Mouse (Mus musculus) ES-E14 (cell line): ENCODE data around the gene Dlg2. TPM values are rescaled to one million over a fixed set of nuclear protein-coding genes. Genes with fewer than 3 reads are reported as not detected.

ENCODE experiments used
- DNase-seq: peaks from one replicate; pipeline ENCODE4 v3.0.0-alpha.2; 2013; ENCODE audit warnings: low read depth, low spot score
- H3K27ac ChIP-seq: 2 replicates; pipeline ENCODE4 v1.5.1; 2012; ENCODE audit warnings: low read depth, mild to moderate bottlenecking, low read length, moderate library complexity, mixed read lengths; ENCODE audit not compliant: poor library complexity, insufficient read depth, severe bottlenecking
- H3K36me3 ChIP-seq: 2 replicates; pipeline ENCODE4 v1.6.1; 2012; ENCODE audit warnings: mild to moderate bottlenecking, low read length, moderate library complexity, mixed read lengths; ENCODE audit not compliant: control insufficient read depth, poor library complexity, insufficient read depth, severe bottlenecking
- H3K4me1 ChIP-seq, 2 experiments: fragments of 150-350 bp in 1 of 2; sonication (generic) in 1 of 2; 2 replicates each; pipeline ENCODE4 v1.6.1; 2012; ENCODE audit warnings: low read length in 2 of 2, mild to moderate bottlenecking in 1 of 2, mixed read lengths in 1 of 2; ENCODE audit not compliant: control insufficient read depth in 2 of 2, insufficient read depth in 2 of 2, poor library complexity in 1 of 2
- H3K4me3 ChIP-seq, 2 experiments: fragments of 150-350 bp in 1 of 2; sonication (generic) in 1 of 2; 2 replicates each; pipeline ENCODE4 v1.5.1; 2012; ENCODE audit warnings: low read length in 2 of 2, low read depth in 1 of 2, mild to moderate bottlenecking in 1 of 2, mixed read lengths in 1 of 2; ENCODE audit not compliant: insufficient read depth in 1 of 2, poor library complexity in 1 of 2, severe bottlenecking in 1 of 2
- H3K9ac ChIP-seq: 2 replicates; pipeline ENCODE4 v1.6.1; 2012; ENCODE audit warnings: low read depth, mild to moderate bottlenecking, low read length, mixed read lengths; ENCODE audit not compliant: poor library complexity, insufficient read depth, severe bottlenecking
- H3K9me3 ChIP-seq: fragments of 150-350 bp; sonication (generic); 2 replicates; pipeline ENCODE4 v1.6.1; 2012; ENCODE audit warnings: low read depth, mild to moderate bottlenecking, low read length; ENCODE audit not compliant: control insufficient read depth, insufficient read depth
- CHD2 ChIP-seq: IDR thresholded peaks from 2 replicates; pipeline ENCODE4 v1.6.1; 2014; ENCODE audit warnings: mild to moderate bottlenecking, low read depth, low read length, inconsistent platforms
- HCFC1 ChIP-seq: IDR thresholded peaks from 2 replicates; pipeline ENCODE4 v1.6.1; 2012; ENCODE audit warnings: low read length, inconsistent platforms, borderline replicate concordance; ENCODE audit not compliant: insufficient read depth
- MAFK ChIP-seq: IDR thresholded peaks from 2 replicates; pipeline ENCODE4 v1.6.1; 2014; ENCODE audit warnings: mild to moderate bottlenecking, low read depth, low read length, inconsistent platforms; ENCODE audit not compliant: insufficient read depth
- ZC3H11A ChIP-seq: IDR thresholded peaks from 2 replicates; pipeline ENCODE4 v1.6.1; 2012; ENCODE audit warnings: low read depth, mild to moderate bottlenecking, inconsistent platforms, low read length, borderline replicate concordance
- ZNF384 ChIP-seq: IDR thresholded peaks from 2 replicates; pipeline ENCODE4 v1.6.1; 2012; ENCODE audit warnings: low read depth, low read length, inconsistent platforms
- in situ Hi-C, 2 experiments: fragments of 600-800 bp; cut with MboI; formaldehyde crosslinking; loops; one replicate each; pipeline ENCODE4 v1.15.1; 2025; ENCODE audit warnings: low sequenced_read_pairs in 2 of 2, inconsistent platforms in 1 of 2; ENCODE audit not compliant: unreplicated experiment in 2 of 2
- total RNA-seq: library from RNA; depleted of rRNA; stranded (reverse); fragments of 300-350 nt; gene quantifications from 2 replicates; pipeline ENCODE4 v1.2.3, GENCODE M21; 2012

Dlg2 gene
- total RNA-seq, 1 experiment, result 0.13 TPM

DNA sequence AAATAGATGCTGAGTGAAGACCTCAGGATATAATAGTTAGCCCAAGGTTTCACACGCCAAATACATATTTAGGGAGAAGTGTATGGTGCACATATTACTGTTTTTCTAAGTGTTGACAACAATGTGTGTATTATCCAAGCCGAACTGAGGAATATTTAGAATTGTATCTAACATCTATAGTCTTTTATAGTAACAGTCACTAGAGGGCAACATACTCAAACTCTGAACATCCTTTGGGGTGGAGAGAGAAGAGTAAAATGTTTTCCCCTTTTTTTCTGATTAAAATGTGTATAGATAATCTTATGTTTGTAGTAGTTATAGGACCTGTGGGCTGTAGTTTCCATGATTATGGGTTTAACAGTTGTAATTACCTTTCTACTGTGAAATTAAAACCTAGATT lies 1629.0 kb downstream of the Dlg2 start:
- Histone ChIP-seq H3K9me3 (no peaks in the 10 kb centered on the region), H3K9ac (no peak overlapping the region), H3K27ac (no peak overlapping the region), H3K4me1 (no peaks in the 10 kb centered on the region), H3K36me3 (no peaks in the 10 kb centered on the region), H3K4me3 (no peak overlapping the region)
- DNase-seq, result no peak
- in situ Hi-C loops, result loop anchor here (10.0 to 25.0 kb wide), 3 partner anchors 219 to 307 kb away; no protein-coding TSS in a partner anchor
- no peak for TF ChIP-seq CHD2
- no peak for TF ChIP-seq ZNF384
- no peak for TF ChIP-seq ZC3H11A
- TF ChIP-seq HCFC1, result no peak

DNA sequence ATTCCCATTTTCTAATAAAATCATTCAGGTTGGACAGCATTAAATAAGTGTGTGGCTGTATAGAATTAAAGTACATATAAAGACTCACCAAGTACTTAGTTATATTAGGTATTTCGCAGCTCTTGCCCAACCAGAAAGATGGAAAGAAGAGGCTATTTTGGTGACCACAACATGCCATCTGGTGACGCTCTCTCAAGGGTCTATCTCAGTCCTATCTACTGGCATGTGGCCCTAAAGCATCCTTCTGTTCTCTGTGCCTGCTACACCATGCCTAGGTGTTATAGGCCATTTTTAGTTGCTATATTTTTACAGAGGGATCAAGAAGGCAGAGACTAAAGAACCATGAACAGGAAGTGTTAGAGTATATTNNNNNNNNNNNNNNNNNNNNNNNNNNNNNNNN lies 1629.5 kb downstream of the Dlg2 start:
- Histone ChIP-seq H3K36me3 (no peaks in the 10 kb centered on the region), H3K9ac (no peak overlapping the region), H3K4me3 (no peak overlapping the region), H3K4me1 (no peaks in the 10 kb centered on the region), H3K9me3 (no peaks in the 10 kb centered on the region), H3K27ac (no peak overlapping the region)
- TF ChIP-seq CHD2 (no peak), ZC3H11A (no peak), ZNF384 (no peak), HCFC1 (no peak), MAFK (no peak)
- DNase-seq, result no peak
- in situ Hi-C loops, result loop anchor here (10.0 to 25.0 kb wide), 3 partner anchors 219 to 306 kb away; no protein-coding TSS in a partner anchor

DNA sequence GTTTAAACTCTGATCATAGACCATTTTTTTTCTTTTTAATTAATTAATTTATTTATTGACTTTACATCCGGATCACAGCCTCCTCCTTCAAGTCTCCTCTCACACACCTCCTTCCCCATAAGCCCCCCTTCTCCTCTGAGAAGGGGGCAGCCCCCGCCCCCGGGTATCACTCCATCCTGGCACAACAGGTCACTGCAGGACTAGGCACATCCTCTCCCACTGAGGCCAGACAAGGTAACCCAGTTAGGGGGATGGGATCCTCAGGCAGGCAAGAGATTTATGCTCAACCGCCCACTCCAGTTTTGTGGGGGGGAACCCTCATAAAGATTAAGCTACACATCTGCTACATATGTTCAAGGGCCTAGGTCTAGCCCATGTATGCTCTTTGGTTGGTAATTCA lies 1636.6 kb downstream of the Dlg2 start:
- H3K4me3 ChIP-seq, result no peak overlapping the region
- no peak overlapping the region for H3K27ac ChIP-seq
- no peaks in the 10 kb centered on the region for H3K4me1 ChIP-seq
- H3K36me3 ChIP-seq, result no peaks in the 10 kb centered on the region
- in situ Hi-C loops, result loop anchor here (10.0 to 25.0 kb wide), 2 partner anchors 62 to 299 kb away; no protein-coding TSS in a partner anchor
- no peaks in the 10 kb centered on the region for H3K9me3 ChIP-seq
- no peak for DNase-seq
- no peak overlapping the region for H3K9ac ChIP-seq
- TF ChIP-seq CHD2, result no peak
- TF ChIP-seq ZNF384, result no peak
- no peak for TF ChIP-seq ZC3H11A
- TF ChIP-seq HCFC1, result no peak
- no peak for TF ChIP-seq MAFK

DNA sequence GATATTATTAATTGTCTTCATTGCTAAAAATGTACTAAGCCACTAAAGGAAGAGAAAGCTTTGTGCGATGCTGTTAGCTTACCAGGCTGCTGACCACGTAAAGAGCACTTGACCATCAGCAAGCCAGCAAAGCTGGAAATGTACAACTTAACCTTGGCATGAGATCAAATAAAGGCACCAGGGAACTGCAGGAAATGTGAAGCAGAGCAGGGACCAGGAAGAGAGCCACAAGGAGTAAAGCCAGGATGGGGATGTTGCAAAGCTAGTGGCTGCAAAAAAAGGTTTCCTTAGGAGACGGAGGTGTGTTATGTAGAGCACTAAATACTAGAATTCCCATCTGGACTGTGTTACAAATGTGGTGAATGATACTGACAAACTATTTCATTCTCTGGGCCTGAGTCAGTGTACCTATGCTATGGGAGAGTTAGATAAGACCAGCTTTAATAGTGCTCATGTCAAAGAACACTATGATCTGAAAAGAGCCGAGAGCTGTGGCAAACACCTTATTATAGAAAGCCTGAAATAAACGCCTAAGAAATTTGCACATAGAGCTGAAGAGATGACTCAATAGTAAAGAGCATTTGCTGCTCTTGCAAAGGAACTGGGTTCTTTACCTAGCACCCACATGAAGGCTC lies 1638.9 kb downstream of the Dlg2 start:
- DNase-seq, result no peak
- no peaks in the 10 kb centered on the region for H3K36me3 ChIP-seq
- in situ Hi-C loops, result loop anchor here (10.0 to 25.0 kb wide), 2 partner anchors 59 to 297 kb away; no protein-coding TSS in a partner anchor
- H3K9me3 ChIP-seq, result no peaks in the 10 kb centered on the region
- H3K27ac ChIP-seq, result no peak overlapping the region
- H3K9ac ChIP-seq, result no peak overlapping the region
- H3K4me3 ChIP-seq, result no peak overlapping the region
- TF ChIP-seq CHD2 (no peak), ZNF384 (no peak), MAFK (no peak), ZC3H11A (no peak), HCFC1 (no peak)
- no peaks in the 10 kb centered on the region for H3K4me1 ChIP-seq
